Mouse (Mus musculus): ENCODE measurements at regions not wholly inside any gene's neighbourhood (a gene's known extent, or its start where the extent isn't known, plus 50 kb on each side); places are given as distances from the start of the nearest gene placed in this dataset.
"Not testable (repeated sequence)": the region's sequence is repeated elsewhere in the genome, so short reads cannot be mapped to it uniquely, and the experiment has no call there.

DNA sequence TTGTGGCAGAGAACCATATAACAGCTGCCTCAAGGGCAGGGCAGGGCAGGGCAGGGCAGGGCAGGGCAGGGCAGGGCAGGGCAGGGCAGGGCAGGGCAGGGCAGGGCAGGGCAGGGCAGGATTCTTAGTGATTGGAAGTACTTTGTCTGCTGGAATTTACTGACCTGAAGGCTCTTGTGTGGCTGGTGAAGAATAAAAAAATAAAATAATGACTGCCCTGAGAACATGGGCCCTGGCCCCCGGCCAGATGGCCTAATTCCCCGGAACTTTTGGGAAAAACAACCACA lies 169.3 kb downstream of the Qk start:
- not testable (repeated sequence) for H3K4me2 ChIP-seq (ENCODE audit: low read depth, low read length); H3K36me3 ChIP-seq (ENCODE audit: control insufficient read depth, insufficient read depth, low read length); H3K9me3 ChIP-seq (ENCODE audit: control insufficient read depth, low read length); ATAC-seq; H3K9ac ChIP-seq (ENCODE audit: low read depth, low read length); H3K27ac ChIP-seq (ENCODE audit: low read length); H3K4me3 ChIP-seq (ENCODE audit: low read length); H3K27me3 ChIP-seq (replicated peaks; ENCODE audit: control insufficient read depth, insufficient read depth, low read length); H3K4me1 ChIP-seq (ENCODE audit: control insufficient read depth, insufficient read depth, low read length)
- 53% methylated on average over 2 of the region's 2 CpGs for WGBS

DNA sequence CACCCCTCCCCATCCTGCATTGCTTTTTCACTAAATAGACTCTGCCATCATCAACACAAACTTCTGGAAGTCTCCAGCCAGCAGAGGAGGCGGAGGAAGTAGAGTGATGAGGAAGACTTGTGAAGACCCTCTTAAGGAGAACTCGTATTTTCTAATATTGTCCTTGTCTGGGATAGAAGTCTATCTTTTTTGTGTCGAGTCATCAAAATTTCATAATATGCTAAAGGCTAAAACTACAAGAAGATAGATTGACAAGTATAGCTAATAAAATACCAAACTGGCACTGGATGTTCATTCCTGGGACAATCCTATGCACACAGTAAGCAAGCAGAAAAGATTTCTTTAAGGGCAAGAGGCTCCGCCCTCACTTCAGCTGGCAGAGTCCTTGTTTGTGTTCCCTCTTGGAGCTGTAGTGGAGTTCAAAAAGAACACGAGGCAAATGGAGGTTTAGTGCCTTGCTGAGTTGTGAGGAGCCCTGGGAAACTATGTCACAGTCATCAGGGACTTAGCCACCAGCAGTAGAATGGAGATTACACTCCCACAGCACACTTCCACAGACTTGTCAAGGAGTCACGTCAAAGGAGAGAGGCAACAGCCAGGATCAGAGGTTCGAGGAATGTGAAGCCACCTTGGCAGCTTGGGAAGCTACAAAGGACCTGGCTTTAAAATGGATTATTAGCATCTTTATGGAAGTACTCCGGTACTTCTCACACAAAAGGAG lies 169.8 kb downstream of the Qk start:
- no peaks in the 10 kb centered on the region for H3K27me3 ChIP-seq (replicated peaks; ENCODE audit: control insufficient read depth, insufficient read depth, low read length)
- H3K27ac ChIP-seq (ENCODE audit: low read length) = no peak overlapping the region
- no peaks in the 10 kb centered on the region for H3K4me1 ChIP-seq (ENCODE audit: control insufficient read depth, insufficient read depth, low read length)
- no peak overlapping the region for H3K4me3 ChIP-seq (ENCODE audit: low read length)
- no peak overlapping the region for H3K9ac ChIP-seq (ENCODE audit: low read depth, low read length)
- WGBS = 69% methylated on average over 8 of the region's 8 CpGs
- H3K36me3 ChIP-seq (ENCODE audit: control insufficient read depth, insufficient read depth, low read length) = no peaks in the 10 kb centered on the region
- H3K4me2 ChIP-seq (ENCODE audit: low read depth, low read length) = no peak overlapping the region
- H3K9me3 ChIP-seq (ENCODE audit: control insufficient read depth, low read length) = no peaks in the 10 kb centered on the region
- ATAC-seq = no peak

GRCm38 (mm10) chr17:10147106-10147505 lies 172.5 kb downstream of the Qk start:
- no peak for ATAC-seq
- H3K4me1 ChIP-seq (ENCODE audit: control insufficient read depth, insufficient read depth, low read length) = no peaks in the 10 kb centered on the region
- no peak overlapping the region for H3K4me3 ChIP-seq (ENCODE audit: low read length)
- no peaks in the 10 kb centered on the region for H3K9me3 ChIP-seq (ENCODE audit: control insufficient read depth, low read length)
- H3K27ac ChIP-seq (ENCODE audit: low read length) = no peak overlapping the region
- H3K9ac ChIP-seq (ENCODE audit: low read depth, low read length) = no peak overlapping the region
- H3K36me3 ChIP-seq (ENCODE audit: control insufficient read depth, insufficient read depth, low read length) = no peaks in the 10 kb centered on the region
- 75% methylated on average over 8 of the region's 8 CpGs for WGBS
- H3K4me2 ChIP-seq (ENCODE audit: low read depth, low read length) = no peak overlapping the region
- no peaks in the 10 kb centered on the region for H3K27me3 ChIP-seq (replicated peaks; ENCODE audit: control insufficient read depth, insufficient read depth, low read length)

DNA sequence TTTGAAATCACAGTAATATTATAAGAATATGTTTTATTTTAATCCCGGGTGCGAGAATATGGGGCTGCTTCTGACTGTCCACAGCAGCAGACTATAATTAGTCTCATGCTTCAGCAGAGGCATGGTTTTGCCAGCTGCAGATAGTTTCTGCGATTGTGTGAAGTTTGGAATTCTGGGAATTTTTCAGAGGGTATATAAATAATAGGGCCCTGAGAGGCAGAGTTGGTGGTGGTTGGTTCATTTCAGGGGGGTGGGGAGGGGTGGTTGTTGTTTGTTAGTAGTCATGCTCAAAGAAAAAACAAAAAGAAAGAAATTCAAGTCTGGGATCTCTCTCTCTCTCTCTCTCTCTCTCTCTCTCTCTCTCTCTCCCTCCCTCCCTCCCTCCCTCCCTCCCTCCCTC lies 173.1 kb downstream of the Qk start:
- WGBS = 65% methylated on average over 3 of the region's 3 CpGs
- Histone ChIP-seq H3K4me3 (ENCODE audit: low read length) (no peak overlapping the region), H3K9ac (ENCODE audit: low read depth, low read length) (no peak overlapping the region), H3K4me1 (ENCODE audit: control insufficient read depth, insufficient read depth, low read length) (no peaks in the 10 kb centered on the region), H3K4me2 (ENCODE audit: low read depth, low read length) (no peak overlapping the region), H3K27me3 (replicated peaks; ENCODE audit: control insufficient read depth, insufficient read depth, low read length) (no peaks in the 10 kb centered on the region), H3K9me3 (ENCODE audit: control insufficient read depth, low read length) (no peaks in the 10 kb centered on the region), H3K36me3 (ENCODE audit: control insufficient read depth, insufficient read depth, low read length) (no peaks in the 10 kb centered on the region), H3K27ac (ENCODE audit: low read length) (no peak overlapping the region)
- no peak for ATAC-seq

GRCm38 (mm10) chr17:10138847-10139246 lies 180.8 kb downstream of the Qk start:
- Histone ChIP-seq H3K4me3 (ENCODE audit: low read length) (no peak overlapping the region), H3K4me1 (ENCODE audit: control insufficient read depth, insufficient read depth, low read length) (peaks cover 8% of the 10 kb centered on the region), H3K27ac (ENCODE audit: low read length) (no peak overlapping the region), H3K9me3 (ENCODE audit: control insufficient read depth, low read length) (no peaks in the 10 kb centered on the region), H3K36me3 (ENCODE audit: control insufficient read depth, insufficient read depth, low read length) (no peaks in the 10 kb centered on the region), H3K4me2 (ENCODE audit: low read depth, low read length) (no peak overlapping the region), H3K27me3 (replicated peaks; ENCODE audit: control insufficient read depth, insufficient read depth, low read length) (no peaks in the 10 kb centered on the region), H3K9ac (ENCODE audit: low read depth, low read length) (no peak overlapping the region)
- 42% methylated on average over 3 of the region's 3 CpGs for WGBS
- no peak for ATAC-seq

- Histone ChIP-seq H3K4me3 (ENCODE audit: low read length) (no peak overlapping the region), H3K9ac (ENCODE audit: low read depth, low read length) (no peak overlapping the region), H3K4me2 (ENCODE audit: low read depth, low read length) (no peak overlapping the region), H3K4me1 (ENCODE audit: control insufficient read depth, insufficient read depth, low read length) (peaks cover 8% of the 10 kb centered on the region), H3K27ac (ENCODE audit: low read length) (no peak overlapping the region), H3K9me3 (ENCODE audit: control insufficient read depth, low read length) (no peaks in the 10 kb centered on the region), H3K27me3 (replicated peaks; ENCODE audit: control insufficient read depth, insufficient read depth, low read length) (no peaks in the 10 kb centered on the region), H3K36me3 (ENCODE audit: control insufficient read depth, insufficient read depth, low read length) (no peaks in the 10 kb centered on the region)
- peak; percentile 46; the same call in 1 of the 2 replicates for ATAC-seq
- 41% methylated on average over 4 of the region's 4 CpGs for WGBS
Measured at GRCm38 (mm10) chr17:10138374-10138773, 181.3 kb downstream of the Qk start.

DNA sequence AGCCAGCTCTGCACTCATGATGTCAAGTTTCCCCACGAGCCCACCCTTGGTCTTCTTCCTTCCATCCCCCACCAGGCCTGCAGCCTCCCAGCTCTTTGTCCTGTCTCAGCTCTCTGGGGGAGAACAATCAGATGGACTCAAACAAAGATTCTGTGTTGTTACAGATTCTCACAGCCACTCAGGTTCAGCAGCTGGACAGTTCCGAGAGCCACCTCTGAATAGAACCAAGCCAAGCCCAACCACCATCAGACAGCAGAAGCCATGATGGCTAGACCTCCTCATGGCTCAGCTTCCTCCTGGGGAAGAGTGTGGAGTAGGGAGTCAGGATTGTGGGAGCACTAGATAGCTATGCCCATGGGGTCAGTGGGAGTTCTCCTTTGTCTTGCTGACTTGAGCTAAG lies 184.5 kb downstream of the Qk start:
- Histone ChIP-seq H3K4me3 (ENCODE audit: low read length) (no peak overlapping the region), H3K27ac (ENCODE audit: low read length) (no peak overlapping the region), H3K27me3 (replicated peaks; ENCODE audit: control insufficient read depth, insufficient read depth, low read length) (no peaks in the 10 kb centered on the region), H3K9ac (ENCODE audit: low read depth, low read length) (no peak overlapping the region), H3K4me2 (ENCODE audit: low read depth, low read length) (no peak overlapping the region), H3K4me1 (ENCODE audit: control insufficient read depth, insufficient read depth, low read length) (peaks cover 8% of the 10 kb centered on the region), H3K36me3 (ENCODE audit: control insufficient read depth, insufficient read depth, low read length) (no peaks in the 10 kb centered on the region), H3K9me3 (ENCODE audit: control insufficient read depth, low read length) (no peaks in the 10 kb centered on the region)
- no peak for ATAC-seq
- WGBS = 45% methylated on average over 2 of the region's 2 CpGs

- no peaks in the 10 kb centered on the region for H3K36me3 ChIP-seq (ENCODE audit: control insufficient read depth, insufficient read depth, low read length)
- no peaks in the 10 kb centered on the region for H3K27me3 ChIP-seq (replicated peaks; ENCODE audit: control insufficient read depth, insufficient read depth, low read length)
- H3K9me3 ChIP-seq (ENCODE audit: control insufficient read depth, low read length) = no peaks in the 10 kb centered on the region
- H3K27ac ChIP-seq (ENCODE audit: low read length) = no peak overlapping the region
- no peak for ATAC-seq
- no peak overlapping the region for H3K9ac ChIP-seq (ENCODE audit: low read depth, low read length)
- no peak overlapping the region for H3K4me2 ChIP-seq (ENCODE audit: low read depth, low read length)
- 66% methylated on average over 8 of the region's 8 CpGs for WGBS
- H3K4me1 ChIP-seq (ENCODE audit: control insufficient read depth, insufficient read depth, low read length) = no peaks in the 10 kb centered on the region
- H3K4me3 ChIP-seq (ENCODE audit: low read length) = no peak overlapping the region
Measured at GRCm38 (mm10) chr17:10128591-10128990, 191.1 kb downstream of the Qk start.

DNA sequence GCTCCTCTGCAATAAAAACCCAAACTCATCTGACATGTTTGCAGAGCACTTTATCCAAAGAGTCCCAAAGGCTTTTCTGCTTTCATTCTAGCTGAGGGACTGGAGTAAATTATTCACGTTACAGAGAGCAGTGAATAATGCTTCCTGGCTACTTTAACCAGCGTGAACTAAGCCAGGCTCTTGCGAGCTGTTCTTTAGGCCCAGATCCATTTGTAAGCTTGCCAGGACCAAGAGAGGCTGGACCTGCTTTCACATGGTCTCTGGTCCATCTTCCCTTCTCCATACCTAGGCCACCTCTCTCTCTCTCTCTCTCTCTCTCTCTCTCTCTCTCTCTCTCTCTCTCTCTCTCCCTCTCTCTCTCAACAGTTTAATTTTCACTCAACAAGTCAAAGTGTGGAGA lies 197.2 kb downstream of the Qk start:
- 36% methylated on average over 3 of the region's 3 CpGs for WGBS
- no peak overlapping the region for H3K4me2 ChIP-seq (ENCODE audit: low read depth, low read length)
- H3K27me3 ChIP-seq (replicated peaks; ENCODE audit: control insufficient read depth, insufficient read depth, low read length) = no peaks in the 10 kb centered on the region
- no peak overlapping the region for H3K27ac ChIP-seq (ENCODE audit: low read length)
- H3K4me1 ChIP-seq (ENCODE audit: control insufficient read depth, insufficient read depth, low read length) = no peaks in the 10 kb centered on the region
- ATAC-seq = no peak
- H3K4me3 ChIP-seq (ENCODE audit: low read length) = no peak overlapping the region
- no peaks in the 10 kb centered on the region for H3K9me3 ChIP-seq (ENCODE audit: control insufficient read depth, low read length)
- H3K9ac ChIP-seq (ENCODE audit: low read depth, low read length) = no peak overlapping the region
- H3K36me3 ChIP-seq (ENCODE audit: control insufficient read depth, insufficient read depth, low read length) = no peaks in the 10 kb centered on the region

GRCm38 (mm10) chr17:10112118-10112517 lies 207.5 kb downstream of the Qk start:
- Histone ChIP-seq H3K9me3 (ENCODE audit: control insufficient read depth, low read length) (no peaks in the 10 kb centered on the region), H3K4me3 (ENCODE audit: low read length) (no peak overlapping the region), H3K9ac (ENCODE audit: low read depth, low read length) (no peak overlapping the region), H3K36me3 (ENCODE audit: control insufficient read depth, insufficient read depth, low read length) (no peaks in the 10 kb centered on the region), H3K27me3 (replicated peaks; ENCODE audit: control insufficient read depth, insufficient read depth, low read length) (no peaks in the 10 kb centered on the region), H3K4me2 (ENCODE audit: low read depth, low read length) (no peak overlapping the region), H3K4me1 (ENCODE audit: control insufficient read depth, insufficient read depth, low read length) (no peaks in the 10 kb centered on the region), H3K27ac (ENCODE audit: low read length) (no peak overlapping the region)
- WGBS = 98% methylated on average over 2 of the region's 2 CpGs
- ATAC-seq = no peak

Data from intestine, embryonic 16.5 days (tissue).